Mouse (Mus musculus): ENCODE measurements around the gene Krtap28-10.

DNA sequence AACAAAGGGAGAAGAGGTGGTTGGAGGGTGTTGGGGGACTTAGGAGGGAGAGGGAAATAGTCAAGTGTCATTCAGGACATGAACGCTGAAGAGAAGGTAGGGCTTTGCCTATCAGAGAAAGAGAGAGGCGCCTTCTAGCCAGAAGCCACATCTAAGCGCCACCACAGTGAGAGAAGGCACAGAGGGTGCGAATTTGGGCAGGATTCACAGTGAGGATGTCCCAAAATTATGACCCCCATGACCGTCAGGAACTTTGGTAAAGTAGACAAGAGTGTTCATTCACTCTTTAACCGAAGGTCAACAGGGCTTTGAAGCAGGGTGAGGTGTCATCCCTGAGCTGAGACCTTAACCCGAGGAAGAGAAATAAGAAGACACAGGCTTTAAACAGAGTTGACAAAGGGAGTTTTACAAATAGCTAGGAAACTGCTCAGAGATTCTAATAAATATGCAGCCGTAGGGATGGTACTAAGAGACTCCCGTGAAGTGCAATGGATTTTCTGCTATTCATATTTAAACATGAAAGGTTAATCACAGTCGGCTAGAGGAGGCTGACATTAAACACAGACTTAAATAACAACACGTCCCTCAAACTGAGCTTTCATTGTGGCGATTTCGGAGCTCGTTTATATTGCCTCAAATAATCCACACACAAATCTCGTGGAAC is 33.4 kb upstream of the Krtap28-10 start:
- TF ChIP-seq CTCF (IDR thresholded peaks at IDR 0.05; ENCODE audit: low read depth) = no peak
- TF ChIP-seq EP300 (IDR thresholded peaks at IDR 0.05; ENCODE audit: low read depth) = no peak

Data from heart, postnatal 0 days (tissue).